Mouse (Mus musculus) left cerebral cortex, postnatal 10 days (tissue): ENCODE results near the gene Mgarp. TPM values are rescaled to one million over a fixed set of nuclear protein-coding genes. Genes with fewer than 3 reads are reported as not detected.
"Not testable (repeated sequence)": the region's sequence is repeated elsewhere in the genome, so short reads cannot be mapped to it uniquely, and the experiment has no call there.

Experiments used
- DNase-seq, 2 experiments: peaks; one replicate each; pipeline ENCODE4 v3.0.0; 2021 to 2022; ENCODE audit warnings: low spot score in 2 of 2, mixed read lengths in 1 of 2; ENCODE audit errors: extremely low spot score in 1 of 2
- intact Hi-C: fragments of 180-260 bp; cut with DNase I; formaldehyde crosslinking; loops from one replicate; pipeline ENCODE4 v1.15.1; 2025
- total RNA-seq, 2 experiments: library from RNA; stranded (reverse); gene quantifications; 2 replicates each; pipeline ENCODE4 v1.2.3; 2021

The Mgarp gene
- total RNA-seq, 2 experiments from 2014 or later = not detected

GRCm38 (mm10) chr3:51400682-51401081 is 4.1 kb upstream of the Mgarp start:
- intact Hi-C loops = loop anchor here (2.0 kb wide), 1 partner anchor 20 kb away; no protein-coding TSS in a partner anchor
- no peak for DNase-seq

- no peak for DNase-seq
- intact Hi-C loops = no loop called here
These were observed 3.0 kb upstream of the Mgarp start for GRCm38 (mm10) chr3:51399531-51399930.

DNA sequence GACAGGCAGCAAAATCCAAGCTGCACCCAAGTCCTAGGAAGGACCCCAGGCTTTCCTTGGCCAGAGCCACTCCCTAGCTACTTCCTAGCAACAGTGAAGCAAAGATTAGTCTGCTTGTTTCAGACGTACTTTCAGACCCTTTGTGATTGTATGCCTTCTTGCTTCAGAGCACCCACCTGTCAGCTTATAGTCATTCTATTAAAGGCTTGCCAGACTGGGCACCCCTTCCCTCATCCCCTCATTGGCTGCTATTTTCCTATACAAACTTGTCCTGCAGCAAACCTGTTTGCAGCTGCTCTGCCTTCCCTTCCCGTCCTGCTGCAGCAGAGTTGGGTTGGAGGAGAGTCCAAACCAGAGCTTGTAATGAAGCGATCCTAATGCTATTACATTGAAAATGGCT is 2.1 kb upstream of the Mgarp start:
- intact Hi-C loops = no loop called here
- no peak for DNase-seq

DNA sequence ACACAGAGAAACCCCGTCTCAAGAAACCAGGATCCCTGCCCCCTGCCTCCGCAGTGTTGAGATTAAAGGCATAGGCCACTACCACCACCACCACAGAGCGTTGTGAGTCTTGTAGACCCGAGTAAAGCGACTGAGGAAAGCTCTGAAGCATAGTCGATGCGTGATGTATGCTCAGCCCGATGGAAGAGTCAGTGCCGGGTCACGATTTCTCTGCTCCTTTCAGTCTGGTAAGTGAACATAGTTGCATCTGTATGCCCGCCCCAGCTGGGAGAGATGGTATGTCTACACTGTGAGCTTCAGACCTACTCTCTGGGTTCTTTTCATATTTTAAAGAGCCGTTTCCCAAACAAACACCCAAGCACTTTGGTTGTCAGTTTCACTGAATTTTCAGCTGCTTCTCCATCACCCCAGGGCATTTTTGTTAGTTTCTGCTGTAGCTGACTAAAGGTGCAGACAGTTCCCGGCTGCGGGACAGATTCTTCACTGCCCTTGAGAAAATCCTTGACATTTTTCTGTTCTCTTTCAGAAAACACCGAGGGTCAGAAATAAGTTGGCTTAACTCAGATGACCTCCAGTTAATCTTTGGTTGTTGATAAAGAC is 1.3 kb upstream of the Mgarp start:
- intact Hi-C loops = no loop called here
- DNase-seq = no peak

DNA sequence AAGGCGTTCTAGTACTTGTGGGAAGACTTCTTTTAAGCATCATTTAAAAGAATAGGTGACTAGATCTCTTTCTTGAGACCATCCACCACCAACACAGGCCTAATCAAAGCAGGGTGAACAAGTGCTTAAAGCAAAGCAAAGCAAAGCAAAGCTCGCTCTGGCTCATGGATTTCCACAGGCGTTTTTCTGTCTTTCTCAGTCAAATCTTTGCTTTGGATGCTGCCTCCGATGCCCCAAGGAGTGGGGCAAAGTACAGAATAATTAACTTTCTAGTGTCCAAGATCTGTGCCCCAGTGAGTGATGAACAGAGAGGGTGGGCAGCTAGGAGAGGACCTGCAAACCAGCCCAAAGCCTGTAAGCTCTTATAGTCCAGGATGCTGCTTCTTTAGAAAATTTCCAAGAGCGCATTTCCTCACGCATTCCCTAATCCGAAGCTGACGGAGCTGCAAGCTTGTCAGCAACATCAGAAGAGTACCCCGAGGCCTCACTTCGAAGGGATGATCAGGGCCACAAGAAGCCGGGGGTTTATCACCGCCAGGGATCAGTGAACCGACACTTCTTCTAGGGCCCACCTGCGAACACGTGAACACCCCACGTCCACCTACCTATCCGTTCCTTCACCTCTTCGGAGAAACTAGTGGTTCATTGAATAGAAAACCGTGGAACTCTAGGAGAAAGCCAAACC is 935 bp downstream of the Mgarp start:
- intact Hi-C loops = no loop called here
- DNase-seq = no peak

GRCm38 (mm10) chr3:51394881-51395280 is 1.7 kb downstream of the Mgarp start:
- intact Hi-C loops = no loop called here
- no peak for DNase-seq

- DNase-seq = no peak
- intact Hi-C loops = no loop called here
These were observed 2.9 kb downstream of the Mgarp start for GRCm38 (mm10) chr3:51393651-51394050.

GRCm38 (mm10) chr3:51393018-51393417 is 3.5 kb downstream of the Mgarp start:
- DNase-seq, intact Hi-C loops: not testable (repeated sequence)

DNA sequence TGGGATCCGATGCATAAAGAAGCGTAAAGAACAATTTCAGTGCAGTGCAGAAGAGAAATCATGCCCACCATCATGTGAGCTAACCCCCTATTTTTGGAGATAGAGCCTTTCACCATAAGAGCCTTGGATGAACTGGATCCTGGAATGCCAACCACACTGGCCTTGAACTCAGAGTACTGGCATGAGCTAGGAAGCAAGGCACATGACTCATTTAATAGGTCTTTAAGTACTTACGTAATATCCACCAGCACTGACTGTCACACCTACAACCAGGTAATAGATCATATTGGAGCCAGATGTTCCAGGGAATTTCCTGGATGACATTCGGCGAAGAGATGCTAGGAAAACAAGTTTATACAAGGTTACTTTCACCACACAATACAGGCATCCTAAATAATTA is 4.9 kb downstream of the Mgarp start:
- DNase-seq = no peak
- intact Hi-C loops = no loop called here

GRCm38 (mm10) chr3:51391095-51391494 is 5.4 kb downstream of the Mgarp start:
- no peak for DNase-seq
- intact Hi-C loops = no loop called here

GRCm38 (mm10) chr3:51388904-51389303 is 7.6 kb downstream of the Mgarp start:
- DNase-seq = no peak
- intact Hi-C loops = no loop called here

- DNase-seq = no peak
- intact Hi-C loops = no loop called here
These were observed 8.6 kb downstream of the Mgarp start for GRCm38 (mm10) chr3:51387868-51388381.

DNA sequence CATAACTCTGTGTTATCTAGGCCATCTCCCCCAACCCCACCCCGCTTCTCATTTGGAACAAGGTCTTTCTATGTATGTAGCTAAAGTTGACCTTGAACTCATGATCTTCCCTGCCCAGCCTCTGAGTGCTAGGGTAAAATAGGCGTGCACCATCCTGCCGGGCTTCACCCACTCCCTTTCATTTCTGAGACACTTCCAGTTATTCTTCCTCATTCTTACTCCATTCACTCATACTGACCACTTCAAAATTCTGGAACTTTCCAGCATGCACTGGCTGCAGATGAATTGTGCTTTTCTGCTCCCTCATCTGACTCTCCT is 9.4 kb downstream of the Mgarp start:
- intact Hi-C loops = no loop called here
- no peak for DNase-seq

DNA sequence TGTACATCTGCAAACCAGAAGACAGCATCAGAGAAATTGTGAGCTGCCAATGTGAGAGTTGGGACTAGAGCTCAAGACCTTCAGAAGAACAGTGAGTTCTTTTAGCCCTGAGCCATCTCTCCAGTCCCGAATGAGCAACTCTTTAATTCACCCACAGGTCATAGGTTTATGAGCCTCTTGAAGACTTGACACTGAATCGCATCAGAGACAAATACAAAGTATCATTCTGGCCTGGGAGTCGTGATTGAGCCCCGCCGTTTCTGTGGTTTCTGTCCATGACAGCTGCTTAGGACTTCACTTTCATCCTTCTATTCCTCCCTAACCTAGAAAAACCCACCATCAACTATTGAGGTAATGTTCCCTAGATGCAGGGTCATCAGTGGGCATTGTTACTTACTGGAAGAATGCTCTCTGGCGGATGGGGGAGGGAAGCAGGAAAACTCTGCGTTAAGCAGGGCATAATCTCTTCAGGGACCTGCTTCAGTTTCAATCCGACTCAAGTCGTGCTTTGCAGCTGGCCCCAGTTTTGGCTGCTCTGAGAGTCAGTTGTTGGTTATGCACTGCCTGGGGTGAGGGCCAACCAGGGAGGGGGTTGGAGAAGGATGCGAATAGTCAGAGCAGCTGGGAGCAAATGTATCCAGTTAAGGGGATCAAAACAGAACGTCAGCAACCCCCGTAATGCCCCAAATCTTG is 10.0 kb downstream of the Mgarp start:
- intact Hi-C loops = no loop called here
- DNase-seq = no peak

DNA sequence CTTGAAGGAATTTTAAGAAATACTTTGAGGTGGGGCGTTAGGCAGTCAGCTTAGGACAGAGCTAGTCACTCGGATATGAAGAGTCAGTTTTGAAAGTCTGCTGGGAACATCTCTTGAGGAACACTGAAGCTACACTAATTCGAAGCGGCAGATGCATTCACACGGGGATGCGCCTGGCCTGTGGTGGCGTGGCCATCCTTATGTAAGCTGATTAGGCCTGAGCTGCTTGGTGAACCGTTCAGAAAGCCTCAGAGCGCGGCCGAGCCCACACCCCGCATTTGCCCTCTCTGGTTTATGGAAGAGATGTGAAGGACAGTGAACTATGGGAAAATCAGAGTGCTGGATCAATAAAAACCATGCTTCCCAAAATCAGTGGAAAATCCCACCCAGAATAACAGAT is 13.1 kb downstream of the Mgarp start:
- DNase-seq = no peak
- intact Hi-C loops = no loop called here

DNA sequence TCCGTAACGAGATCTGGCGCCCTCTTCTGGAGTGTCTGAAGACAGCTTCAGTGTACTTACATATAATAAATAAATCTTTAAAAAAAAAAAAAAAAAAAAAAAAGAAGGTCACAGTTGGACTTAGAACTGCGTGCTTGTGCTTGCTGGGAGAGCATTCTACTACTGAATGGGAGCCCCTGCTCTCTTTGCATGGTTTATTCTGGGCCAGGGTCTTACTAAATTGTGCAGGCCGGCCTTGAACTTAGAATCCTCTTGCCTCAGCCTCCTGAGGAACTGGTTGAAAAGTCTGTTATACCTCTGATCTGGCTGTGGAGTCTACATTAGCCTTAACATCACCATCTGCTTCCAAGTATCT is 15.9 kb downstream of the Mgarp start:
- intact Hi-C loops = loop anchor here (2.0 kb wide), 1 partner anchor 20 kb away; no protein-coding TSS in a partner anchor
- no peak for DNase-seq

GRCm38 (mm10) chr3:51379786-51380659 is 16.5 kb downstream of the Mgarp start:
- intact Hi-C loops = loop anchor here (2.0 kb wide), 1 partner anchor 21 kb away; no protein-coding TSS in a partner anchor
- no peak for DNase-seq

GRCm38 (mm10) chr3:51378665-51378946 is 17.9 kb downstream of the Mgarp start:
- intact Hi-C loops = no loop called here

DNA sequence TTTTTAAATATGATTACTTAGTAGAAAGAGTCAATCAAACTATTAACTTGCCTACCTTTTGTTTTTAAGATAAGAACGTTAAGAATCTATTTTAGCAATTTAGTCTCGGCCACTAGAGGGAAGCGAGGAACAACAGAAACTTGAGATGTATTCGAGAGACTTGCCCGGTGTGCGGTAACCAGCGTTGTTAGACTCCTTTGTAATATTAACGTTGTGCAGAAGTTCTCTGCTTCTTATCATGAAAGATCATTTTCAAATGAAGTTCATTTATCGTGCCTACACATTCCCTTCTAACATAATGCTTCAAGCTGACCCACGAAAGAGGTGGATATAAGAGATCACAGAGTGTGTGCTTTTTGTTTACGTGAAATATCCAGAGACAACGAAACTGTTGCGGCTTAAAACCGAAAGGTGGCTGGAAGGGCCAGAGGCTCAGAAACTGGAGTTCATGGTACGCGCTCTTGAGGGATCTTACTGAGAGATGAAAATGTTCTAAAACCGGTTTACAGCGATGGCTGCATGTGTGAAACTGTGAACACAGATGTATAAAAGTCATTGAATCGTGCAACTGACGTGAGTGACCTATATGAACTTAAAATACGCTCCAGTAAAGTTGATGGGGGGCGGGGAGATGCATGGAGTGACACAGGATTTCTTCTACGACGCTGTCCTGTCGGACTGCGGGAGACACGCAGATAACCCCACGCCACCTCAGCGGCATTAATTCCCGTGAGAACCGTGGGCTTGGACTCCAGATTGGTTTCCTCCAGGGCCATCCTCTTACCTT is 18.5 kb downstream of the Mgarp start:
- no peak for DNase-seq
- intact Hi-C loops = no loop called here

More at GRCm38 (mm10) chr3:51378665-51378946, 17.9 kb downstream of the Mgarp start:
- DNase-seq = no peak
